Mouse (Mus musculus): ENCODE measurements around the gene Muc20.

The Muc20 gene

GRCm38 (mm10) chr16:32796676-32797425, 384 bp downstream of the Muc20 start:
- DNase-seq (ENCODE audit: low read depth, low spot score), result no peak

GRCm38 (mm10) chr16:32795177-32795576, 2.1 kb downstream of the Muc20 start:
- no peak for DNase-seq (ENCODE audit: low read depth, low spot score)

GRCm38 (mm10) chr16:32790056-32790455, 7.2 kb downstream of the Muc20 start:
- no peak for DNase-seq (ENCODE audit: low read depth, low spot score)

GRCm38 (mm10) chr16:32784840-32785239, 12.4 kb downstream of the Muc20 start:
- DNase-seq (ENCODE audit: low read depth, low spot score), result peak; percentile 83

GRCm38 (mm10) chr16:32783324-32784062, 13.7 kb downstream of the Muc20 start:
- DNase-seq (ENCODE audit: low read depth, low spot score), result peak; percentile 7

- peak; percentile 57 for DNase-seq (ENCODE audit: low read depth, low spot score)
Observed at GRCm38 (mm10) chr16:32778956-32779355, 18.3 kb downstream of the Muc20 start.

- no peak for DNase-seq (ENCODE audit: low read depth, low spot score)
Observed at GRCm38 (mm10) chr16:32776676-32777075, 20.6 kb downstream of the Muc20 start.

GRCm38 (mm10) chr16:32766904-32767303, 30.3 kb downstream of the Muc20 start:
- no peak for DNase-seq (ENCODE audit: low read depth, low spot score)

- no peak for DNase-seq (ENCODE audit: low read depth, low spot score)
Observed at GRCm38 (mm10) chr16:32764961-32765360, 32.3 kb downstream of the Muc20 start.

GRCm38 (mm10) chr16:32764550-32764949, 32.7 kb downstream of the Muc20 start:
- no peak for DNase-seq (ENCODE audit: low read depth, low spot score)

GRCm38 (mm10) chr16:32750242-32751127, 46.8 kb downstream of the Muc20 start:
- no peak for DNase-seq (ENCODE audit: low read depth, low spot score)

- peak; percentile 44 for DNase-seq (ENCODE audit: low read depth, low spot score)
Observed at GRCm38 (mm10) chr16:32745852-32746251, 51.4 kb downstream of the Muc20 start.

- DNase-seq (ENCODE audit: low read depth, low spot score), result no peak
Observed at GRCm38 (mm10) chr16:32742712-32743111, 54.5 kb downstream of the Muc20 start.

- DNase-seq (ENCODE audit: low read depth, low spot score), result no peak
Observed at GRCm38 (mm10) chr16:32741366-32741765, 55.9 kb downstream of the Muc20 start.

GRCm38 (mm10) chr16:32740003-32740663, 57.1 kb downstream of the Muc20 start:
- peak; percentile 1 for DNase-seq (ENCODE audit: low read depth, low spot score)

- no peak for DNase-seq (ENCODE audit: low read depth, low spot score)
Observed at GRCm38 (mm10) chr16:32736022-32736421, 61.2 kb downstream of the Muc20 start.

GRCm38 (mm10) chr16:32735586-32735985, 61.6 kb downstream of the Muc20 start, which contains the start of gene Muc4:
Muc4 (plus strand) TSS chr16:32735886.
- DNase-seq (ENCODE audit: low read depth, low spot score), result no peak

- DNase-seq (ENCODE audit: low read depth, low spot score), result no peak
Observed at GRCm38 (mm10) chr16:32733213-32733612, 64.0 kb downstream of the Muc20 start.

GRCm38 (mm10) chr16:32728730-32729129, 68.5 kb downstream of the Muc20 start:
- no peak for DNase-seq (ENCODE audit: low read depth, low spot score)

GRCm38 (mm10) chr16:32728240-32728639, 69.0 kb downstream of the Muc20 start:
- no peak for DNase-seq (ENCODE audit: low read depth, low spot score)
